Comparison of ENCODE assay signal across 16 mouse cellular contexts in genomic region chr6:28947254-28947653, GRCm38 (mm10).
"Had no signal": no experiment of that assay in that cellular context is flagged by ENCODE, and none has a peak within 500 bp of the region (broad histone marks: within the 10 kb centered on the region; RNA-seq: fewer than 3 reads in every experiment).

No protein-coding gene starts in this region.

- H3K4me2 ChIP-seq: lung, embryonic 14.5 days; midbrain, embryonic 12.5 days had no signal

- H3K4me1 ChIP-seq: midbrain, embryonic 10.5 days; midbrain, embryonic 12.5 days had no signal

- H3K36me3 ChIP-seq: midbrain, embryonic 10.5 days; midbrain, embryonic 12.5 days had no signal

- ATAC-seq: midbrain, embryonic 16.5 days had no signal

- DNase-seq: lung, adult 18-20 months; lung, embryonic 14.5 days; lung, postnatal 10 days; lung, postnatal 4 days; midbrain, embryonic 14.5 days; right cerebral cortex, postnatal 14 days; right cerebral cortex, postnatal 4 days; spleen, adult 18-20 months; thymus, adult 18-20 months; thymus, postnatal 14 days; thymus, postnatal 36 days had no signal

- H3K4me3 ChIP-seq: midbrain, embryonic 10.5 days; midbrain, embryonic 12.5 days; myocyte had no signal

- H3K27ac ChIP-seq: liver, embryonic 14.5 days; midbrain, embryonic 10.5 days; midbrain, embryonic 12.5 days had no signal

- H3K9ac ChIP-seq: liver, embryonic 14.5 days; lung, embryonic 14.5 days; midbrain, embryonic 12.5 days had no signal

- H3K9me3 ChIP-seq: midbrain, embryonic 10.5 days; midbrain, embryonic 12.5 days had no signal
